Mouse (Mus musculus) layer of hippocampus, adult 2 months (tissue): ENCODE measurements at regions not wholly inside any gene's neighbourhood (a gene's known extent, or its start where the extent isn't known, plus 50 kb on each side); places are given as distances from the start of the nearest gene placed in this dataset.

ENCODE experiments used
- DNase-seq, 2 experiments: peaks; one replicate each; pipeline ENCODE4 v3.0.0; 2022; ENCODE audit warnings: low spot score in 2 of 2
- H3K27ac ChIP-seq: fragments of 200-600 bp; 2 replicates; pipeline ENCODE4 v1.8.1; 2022
- H3K4me3 ChIP-seq: fragments of 200-600 bp; 2 replicates; pipeline ENCODE4 v1.8.1; 2022; ENCODE audit warnings: mild to moderate bottlenecking
- CTCF ChIP-seq: fragments of 200-600 bp; conservative IDR thresholded peaks from 2 replicates; pipeline ENCODE4 v1.8.1; 2022; ENCODE audit warnings: antibody characterized with exemption, mild to moderate bottlenecking, moderate library complexity

DNA sequence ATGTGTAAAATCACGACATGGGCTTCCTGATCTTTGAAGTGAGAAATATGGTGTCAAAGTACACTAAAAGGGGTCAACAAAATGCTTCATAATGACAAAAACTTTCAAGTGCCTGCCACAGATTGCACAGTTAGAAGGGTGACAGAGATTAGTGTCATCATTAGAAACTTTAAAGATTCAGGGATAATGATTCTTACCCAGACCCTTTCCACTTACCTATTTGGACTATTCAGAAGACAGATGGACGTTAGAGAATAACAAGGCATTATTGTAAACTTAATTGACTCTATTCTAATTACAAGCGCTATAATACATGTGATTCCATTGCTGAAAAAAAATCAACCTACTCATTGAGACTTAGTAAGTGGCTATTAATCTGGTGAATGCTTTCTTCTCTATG lies 162.6 kb upstream of the Pcdh20 start:
- H3K27ac ChIP-seq = no peak overlapping the region
- H3K4me3 ChIP-seq = no peak overlapping the region
- DNase-seq = no peak
- no peak for TF ChIP-seq CTCF

DNA sequence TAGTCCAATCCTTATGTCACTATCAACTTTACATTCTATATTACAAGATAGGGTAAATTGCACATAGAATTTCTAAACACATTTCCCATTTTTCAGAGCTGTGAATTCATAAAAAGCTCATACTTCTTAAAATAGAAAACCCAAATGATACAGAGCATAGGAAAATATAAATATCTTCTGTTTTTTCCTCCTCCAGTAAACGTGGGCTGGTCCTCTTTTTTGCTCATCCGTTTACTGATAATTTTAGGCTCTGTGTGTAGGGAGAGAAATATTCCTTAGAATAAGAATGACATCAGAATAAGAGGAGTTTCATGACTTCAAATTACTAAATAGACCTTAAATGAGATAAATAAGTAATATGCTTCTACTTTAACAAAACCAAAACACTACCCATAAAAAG lies 124.2 kb upstream of the Pcdh20 start:
- no peak overlapping the region for H3K27ac ChIP-seq
- H3K4me3 ChIP-seq = no peak overlapping the region
- TF ChIP-seq CTCF = no peak
- no peak for DNase-seq

DNA sequence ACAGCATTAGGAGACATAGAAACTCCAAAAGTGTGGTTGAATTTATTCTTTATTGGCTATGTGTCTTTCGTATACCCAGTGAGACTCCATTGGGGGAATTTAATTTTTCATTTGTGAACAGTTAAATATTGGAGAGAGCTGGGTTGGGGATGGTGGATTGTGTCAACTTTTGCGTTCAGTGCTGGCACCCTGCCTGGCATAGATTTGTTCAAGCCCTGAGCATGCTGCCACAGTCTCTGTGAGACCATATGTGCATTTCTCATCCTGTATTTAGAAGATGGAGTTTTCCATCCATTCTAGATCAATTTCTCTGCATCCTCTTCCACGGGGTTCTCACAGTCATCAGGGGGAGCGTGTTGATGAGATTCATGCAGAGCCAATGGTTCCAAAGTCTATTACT lies 98.9 kb upstream of the Pcdh20 start:
- no peak for TF ChIP-seq CTCF
- peak; percentile 44 to 47 for DNase-seq
- Histone ChIP-seq H3K27ac (peak overlapping the region; percentile 53; the same call in 1 of the 2 replicates), H3K4me3 (no peak overlapping the region)

DNA sequence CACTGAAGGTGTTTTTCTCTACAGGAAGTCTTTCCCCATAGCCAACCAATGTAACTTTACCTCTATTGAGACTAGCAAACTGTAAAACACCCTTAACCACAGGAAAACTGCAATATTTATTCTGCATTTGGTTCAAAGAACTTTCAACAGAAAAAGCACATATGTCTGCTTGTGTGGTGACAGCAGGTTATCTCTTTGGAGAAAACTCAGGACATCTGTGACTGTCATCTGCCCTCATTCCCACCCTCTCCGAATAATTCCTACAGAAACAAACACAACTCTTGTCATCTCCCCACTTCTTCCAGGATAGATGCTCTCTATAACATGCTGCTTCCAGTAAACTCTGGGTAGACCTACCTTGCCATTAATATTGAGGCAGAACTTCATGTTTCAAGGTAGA lies 96.4 kb upstream of the Pcdh20 start:
- DNase-seq = peak; percentile 28 to 56
- H3K4me3 ChIP-seq = no peak overlapping the region
- peak overlapping the region; percentile 59 for H3K27ac ChIP-seq
- no peak for TF ChIP-seq CTCF

DNA sequence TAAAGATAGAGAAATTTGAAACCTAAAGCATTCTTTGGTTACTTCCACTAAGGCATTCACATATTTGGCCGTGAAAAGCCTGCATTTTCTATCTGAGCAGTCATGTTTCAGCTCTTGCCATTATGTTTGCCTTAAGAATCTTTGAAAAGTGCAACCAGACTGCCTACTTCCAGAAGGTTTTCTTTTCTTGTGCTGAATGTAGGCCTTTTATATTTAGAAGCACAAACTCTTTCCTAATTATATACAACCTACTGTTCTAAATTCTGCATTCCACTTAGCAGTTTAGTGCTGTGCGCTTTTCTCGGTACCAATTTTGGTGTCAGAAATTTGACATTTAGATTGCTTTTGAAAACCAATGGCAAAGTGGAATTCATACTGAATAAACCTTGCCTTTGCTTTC lies 72.4 kb upstream of the Pcdh20 start:
- TF ChIP-seq CTCF = no peak
- no peak overlapping the region for H3K27ac ChIP-seq
- H3K4me3 ChIP-seq = no peak overlapping the region
- DNase-seq = no peak

DNA sequence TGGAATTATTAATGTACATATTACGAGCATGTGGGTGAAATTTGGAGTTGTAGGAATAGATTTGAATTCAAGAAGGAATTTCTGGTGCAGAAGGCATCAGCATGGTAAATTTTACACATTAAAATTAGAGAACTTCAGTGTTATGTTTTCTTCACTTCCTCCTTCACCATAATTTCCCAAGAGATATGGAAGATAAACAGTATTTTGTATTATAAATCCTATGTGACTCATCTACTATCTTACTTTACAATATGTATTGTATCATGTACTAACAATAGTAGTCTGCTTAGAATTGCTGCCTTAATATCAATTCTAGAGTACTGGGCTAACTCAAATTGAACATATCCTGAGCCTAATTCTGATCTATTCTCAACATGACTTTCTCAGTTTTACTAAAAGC lies 71.3 kb upstream of the Pcdh20 start:
- no peak overlapping the region for H3K4me3 ChIP-seq
- no peak overlapping the region for H3K27ac ChIP-seq
- no peak for TF ChIP-seq CTCF
- DNase-seq = no peak
